Mouse (Mus musculus): ENCODE measurements at regions not wholly inside any gene's neighbourhood (a gene's known extent, or its start where the extent isn't known, plus 50 kb on each side); places are given as distances from the start of the nearest gene placed in this dataset.

DNA sequence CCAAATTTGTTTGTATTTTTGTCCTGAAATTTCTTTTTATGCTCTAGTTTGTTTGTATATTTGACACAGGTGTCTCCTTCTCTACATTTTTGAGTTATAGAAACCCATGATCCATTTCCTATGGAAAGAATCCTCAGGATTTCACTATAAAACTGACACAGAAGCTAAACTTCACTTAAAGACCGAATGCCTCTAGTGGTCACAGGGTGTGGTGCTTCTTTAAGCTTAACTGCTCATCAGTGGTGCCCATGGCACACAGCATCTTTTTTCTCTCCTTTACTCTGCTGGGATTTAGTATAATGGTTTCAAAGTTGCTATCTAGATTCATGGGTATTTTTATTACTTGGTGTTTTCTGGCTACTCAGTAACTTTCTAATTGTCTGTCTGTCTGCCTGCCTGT is 79.9 kb upstream of the Hdac4 start:
- no peak for ATAC-seq

DNA sequence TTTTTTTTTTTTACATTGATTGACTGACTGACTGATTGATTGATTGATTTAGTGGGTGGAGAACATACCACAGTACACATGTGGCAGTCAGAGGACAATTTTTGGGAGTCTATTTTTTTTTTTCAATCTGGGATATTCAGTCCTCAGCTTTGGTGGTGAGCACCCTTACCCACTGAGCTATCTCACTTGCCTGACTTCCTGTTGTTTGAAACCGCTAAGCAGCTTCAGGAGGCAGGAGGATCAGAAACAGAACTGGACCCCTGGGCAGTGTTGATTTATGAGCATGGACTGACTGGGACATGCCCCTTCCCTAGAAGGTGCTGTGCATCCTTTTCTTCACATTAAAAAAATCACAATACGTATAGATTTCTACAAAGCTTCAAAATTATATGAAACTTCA is 78.3 kb upstream of the Hdac4 start:
- ATAC-seq: no peak

DNA sequence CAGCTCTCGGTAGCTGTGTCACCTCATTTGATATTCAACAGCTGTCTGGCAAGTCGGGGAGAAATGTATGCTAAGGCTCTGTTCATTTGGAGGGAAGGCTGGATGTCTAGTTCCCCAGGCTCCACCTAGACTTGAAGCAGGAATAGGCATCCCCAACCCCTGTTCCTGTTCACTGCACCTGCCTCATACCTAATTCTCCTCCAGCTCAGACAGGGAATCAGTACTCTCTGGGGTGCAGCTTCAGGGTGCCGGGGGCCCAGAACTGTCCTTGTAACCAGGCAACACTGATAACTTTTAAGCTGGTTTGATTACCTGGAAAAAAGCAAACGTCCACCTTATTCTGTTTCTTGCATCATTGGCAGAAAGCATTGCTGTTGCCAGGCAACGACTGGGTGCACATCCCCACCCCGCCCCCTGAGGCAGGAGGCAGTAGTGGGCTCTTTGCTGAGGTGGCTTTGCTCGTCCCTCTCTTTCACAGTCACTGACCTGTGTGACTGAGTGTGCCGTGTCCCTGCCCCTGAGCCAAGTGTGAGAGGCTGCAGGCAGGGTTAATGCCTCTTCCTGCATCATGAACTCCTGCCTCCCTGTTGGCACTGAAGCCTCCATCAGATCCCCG is 76.3 kb upstream of the Hdac4 start:
- ATAC-seq: no peak

DNA sequence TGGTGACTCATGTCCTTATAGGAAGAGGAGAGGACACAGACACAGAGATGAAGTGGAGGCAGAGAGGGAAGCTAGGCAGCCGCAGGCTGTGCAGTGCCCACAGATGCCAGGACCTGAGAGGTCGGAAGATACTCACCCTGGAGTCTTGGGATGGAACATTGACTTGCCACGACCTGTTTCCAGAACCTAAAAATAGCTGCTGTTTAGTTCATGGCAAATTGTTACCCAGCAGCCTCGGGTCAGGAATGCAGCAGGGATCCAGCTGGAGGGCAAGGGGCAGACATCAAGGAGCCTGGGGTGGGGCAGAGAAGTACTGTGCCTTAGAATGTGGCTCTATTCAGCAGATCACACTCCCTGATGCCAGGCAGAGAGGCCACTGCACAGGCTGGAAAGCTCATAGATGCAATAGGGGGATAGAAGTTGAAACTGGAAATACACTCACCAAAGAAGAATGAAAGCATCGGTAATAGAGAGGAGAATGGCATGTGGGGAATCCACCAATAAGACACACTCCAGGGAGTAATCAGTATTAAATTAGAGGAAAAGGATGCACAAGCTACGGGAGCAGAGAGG is 75.1 kb upstream of the Hdac4 start:
- no peak for ATAC-seq

DNA sequence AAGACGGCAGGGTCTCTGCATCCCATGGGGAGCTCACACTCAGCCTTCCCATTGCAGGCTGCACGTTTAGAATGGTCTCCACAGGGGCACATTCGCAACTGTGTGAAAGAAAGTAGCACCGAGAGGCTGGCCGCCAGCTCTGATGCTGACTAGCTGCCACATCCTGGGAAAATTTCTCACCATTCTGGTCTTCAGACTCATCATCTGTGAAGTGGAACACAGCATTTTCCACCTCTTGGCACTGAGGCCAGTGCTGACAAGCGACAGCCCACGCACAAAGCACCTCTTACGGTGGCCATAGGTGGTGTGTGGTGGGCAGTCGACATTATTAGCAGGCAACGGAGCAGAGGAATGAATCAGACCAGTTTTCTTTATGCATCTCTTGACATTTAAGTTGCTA is 74.0 kb upstream of the Hdac4 start:
- no peak for ATAC-seq

DNA sequence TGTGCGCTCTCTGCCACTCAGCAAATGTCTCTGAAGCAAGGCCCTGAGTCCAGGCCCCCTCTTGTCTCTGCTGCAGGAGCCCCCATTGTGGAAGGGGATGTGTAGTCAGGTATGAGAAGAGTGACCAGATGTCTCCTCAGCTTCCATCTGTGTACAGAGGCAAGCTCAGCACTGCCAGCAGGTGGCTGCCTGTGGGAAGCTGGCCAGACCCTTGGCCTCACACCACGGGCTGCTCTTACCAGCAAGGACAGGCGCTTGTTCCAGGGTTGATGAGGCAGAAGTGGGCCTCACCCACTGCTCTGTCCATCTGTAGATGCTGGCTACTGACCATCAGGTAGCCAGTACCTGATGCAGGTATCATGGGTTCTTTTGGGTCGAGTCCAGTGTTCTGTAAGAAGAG is 69.4 kb upstream of the Hdac4 start:
- no peak for ATAC-seq

DNA sequence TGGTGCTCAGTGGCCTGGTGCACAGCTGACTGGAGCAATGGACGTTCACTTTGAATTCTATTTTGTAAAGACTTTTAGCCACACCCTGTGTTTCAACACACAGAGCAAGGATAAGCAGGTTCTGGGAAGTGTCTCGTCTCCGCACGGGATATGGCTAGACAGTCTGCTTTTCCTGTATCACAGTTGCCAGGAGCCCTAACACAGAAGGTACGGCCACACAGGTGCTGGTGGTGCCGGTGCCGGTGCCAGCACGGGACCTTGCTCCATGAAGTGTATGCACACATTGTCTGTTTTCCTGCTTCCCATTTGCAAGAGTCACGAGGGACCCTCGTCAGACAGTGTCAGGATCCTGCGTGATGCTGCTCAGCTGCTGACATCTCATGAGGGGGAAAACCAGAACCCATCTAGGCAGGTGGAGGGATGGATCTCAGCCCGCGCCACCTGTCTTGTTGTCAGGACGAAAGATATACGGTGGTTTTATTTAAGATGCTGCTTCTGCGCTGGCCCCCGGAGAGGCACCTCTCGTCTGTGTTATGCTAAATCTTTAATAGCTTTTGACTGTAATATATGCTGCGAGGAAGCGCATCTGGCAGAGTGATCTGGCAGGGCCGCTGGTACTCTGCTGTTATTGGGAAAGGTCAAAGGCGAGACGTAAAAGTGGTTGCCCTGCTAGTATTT is 64.4 kb upstream of the Hdac4 start:
- ATAC-seq: no peak

DNA sequence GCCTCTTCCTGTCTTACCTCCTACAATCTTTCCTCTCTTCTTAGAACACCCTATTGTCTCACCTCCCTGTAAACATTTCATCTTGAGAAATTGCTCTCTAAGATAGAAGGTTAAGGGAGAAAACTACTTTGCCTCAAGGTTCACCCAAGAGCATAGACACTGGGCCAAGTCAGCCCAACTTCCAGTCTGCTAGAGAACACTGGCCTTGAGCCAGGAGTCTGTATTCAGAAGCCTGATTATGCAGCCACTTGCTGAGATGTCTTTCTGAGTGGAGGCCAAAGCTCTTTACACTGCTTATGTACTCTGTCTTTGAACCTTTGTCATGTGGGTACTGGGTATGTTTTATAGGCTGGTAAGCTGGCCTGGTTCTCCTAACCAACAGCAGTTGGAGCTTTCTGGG is 62.5 kb upstream of the Hdac4 start:
- no peak for ATAC-seq

DNA sequence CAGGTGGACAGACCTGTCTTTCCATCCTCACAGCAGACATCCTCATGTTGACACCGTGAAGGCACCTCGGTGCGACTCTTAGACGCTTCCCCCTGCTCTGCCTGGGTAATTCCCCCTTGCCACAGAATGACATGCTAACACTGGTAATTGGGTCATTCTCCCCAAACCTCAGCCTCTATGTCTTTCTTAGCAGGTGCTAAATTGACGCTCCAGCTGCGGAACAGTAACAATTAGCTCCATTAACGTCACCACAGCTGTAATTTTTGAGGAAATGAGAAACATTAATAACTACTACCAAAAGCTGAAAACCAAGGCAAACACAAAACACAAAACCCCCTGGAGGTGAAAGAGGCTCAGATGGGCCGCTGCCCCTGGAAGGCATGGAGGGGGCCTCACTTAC is 57.6 kb upstream of the Hdac4 start:
- no peak for ATAC-seq

DNA sequence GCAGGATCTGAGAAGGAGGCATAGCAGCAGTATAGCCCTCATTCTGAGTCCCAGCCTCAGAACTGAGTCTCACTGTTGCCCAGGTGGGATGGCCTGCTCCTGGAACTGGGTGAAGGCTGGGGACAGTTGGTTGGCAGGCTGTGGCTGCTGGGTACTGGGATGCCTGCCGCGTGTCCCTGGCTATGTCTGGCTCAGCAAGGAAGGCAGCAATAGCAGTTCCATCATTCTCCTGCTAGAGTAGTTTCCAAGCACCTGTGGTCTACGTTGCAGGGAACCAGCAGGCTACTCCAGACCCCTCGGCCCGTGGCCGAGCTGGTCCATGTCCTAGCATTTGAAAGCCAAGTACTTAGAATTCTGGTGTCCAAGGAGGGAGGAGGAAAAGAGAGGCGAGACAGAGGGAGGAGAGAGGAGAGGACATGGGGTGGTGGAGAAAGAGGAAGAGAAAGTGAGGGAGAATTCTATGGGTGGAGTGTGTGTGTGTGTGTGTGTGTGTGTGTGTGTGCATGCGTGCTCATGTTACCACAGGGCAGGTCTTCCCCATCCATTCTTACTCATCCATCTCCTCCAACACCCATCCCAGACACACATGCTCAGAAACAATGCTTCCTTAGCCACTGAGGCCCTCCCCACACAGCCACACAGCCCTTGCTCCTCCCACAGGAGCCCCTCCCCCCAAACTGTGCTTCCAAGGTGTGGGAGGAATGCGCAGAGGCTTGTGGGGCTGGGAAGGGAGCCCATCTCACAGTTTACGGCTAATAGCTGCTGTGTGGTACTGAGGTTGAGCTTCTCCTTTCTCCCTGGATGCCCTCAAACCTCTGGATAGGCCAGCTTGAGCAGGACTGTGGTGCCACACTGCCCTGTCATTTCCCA is 55.3 kb upstream of the Hdac4 start:
- no peak for ATAC-seq

All from activated CD4-positive, CD25-positive, alpha-beta regulatory T cell, adult 4 months (primary cell).